24 mouse cellular contexts compared by ENCODE assay signal in genomic region chr8:11600301-11600951, GRCm38 (mm10). TPM values are rescaled to one million over a fixed set of nuclear protein-coding genes. Genes with fewer than 3 reads are reported as not detected.
DNase-seq lines count a peak whose midpoint lies in the region; ATAC-seq and TF ChIP-seq lines count a peak whose summit lies in the region.
"Had no signal": no experiment of that assay in that cellular context is flagged by ENCODE, and none has a peak within 500 bp of the region (broad histone marks: within the 10 kb centered on the region; RNA-seq: fewer than 3 reads in every experiment).

No protein-coding gene starts in this region.

- ATAC-seq in common myeloid progenitor, adult 5-6 weeks (replicated peaks; ENCODE audit: low read depth, poor library complexity, severe bottlenecking): peak; percentile 50
- no peak for ATAC-seq in intestine, embryonic 15.5 days
- ATAC-seq: CD4-positive, CD25-positive, alpha-beta regulatory T cell, adult 4 months; forebrain, embryonic 14.5 days; hindbrain, embryonic 16.5 days; inflammation-experienced regulatory T-cells, adult 6 months had no signal

- H3K4me3 ChIP-seq in kidney, adult 2 months (ENCODE audit: insufficient read depth, low read depth, low read length): no peak overlapping the region
- H3K4me3 ChIP-seq in intestine, embryonic 15.5 days (replicated peaks): no peak overlapping the region
- H3K4me3 ChIP-seq: embryonic facial prominence, embryonic 15.5 days; erythroblast, embryonic 14.5 days; forebrain, embryonic 10.5 days; gastrocnemius, adult 2 months; hindbrain, embryonic 12.5 days had no signal

- no peaks in the 10 kb centered on the region for H3K36me3 ChIP-seq in kidney, adult 2 months (ENCODE audit: control insufficient read depth, insufficient read depth, low read length)
- no peaks in the 10 kb centered on the region for H3K36me3 ChIP-seq in intestine, embryonic 15.5 days
- H3K36me3 ChIP-seq: embryonic facial prominence, embryonic 15.5 days had no signal

- no peak overlapping the region for H3K9ac ChIP-seq in intestine, embryonic 15.5 days
- H3K9ac ChIP-seq: embryonic facial prominence, embryonic 15.5 days; hindbrain, embryonic 12.5 days had no signal

- H3K4me1 ChIP-seq in kidney, adult 2 months (ENCODE audit: control insufficient read depth, insufficient read depth, low read length): no peaks in the 10 kb centered on the region
- no peaks in the 10 kb centered on the region for H3K4me1 ChIP-seq in intestine, embryonic 15.5 days (replicated peaks)
- H3K4me1 ChIP-seq: embryonic facial prominence, embryonic 15.5 days; forebrain, embryonic 10.5 days; hindbrain, embryonic 12.5 days had no signal

- WGBS in kidney, adult 2 months: 86% methylated on average over 5 of the region's 5 CpGs
- 84% methylated on average over 5 of the region's 5 CpGs for WGBS in intestine, embryonic 15.5 days

- H3K27me3 ChIP-seq in kidney, adult 2 months (replicated peaks; ENCODE audit: control insufficient read depth, insufficient read depth, low read length): no peaks in the 10 kb centered on the region
- no peaks in the 10 kb centered on the region for H3K27me3 ChIP-seq in intestine, embryonic 15.5 days (replicated peaks)
- H3K27me3 ChIP-seq: embryonic facial prominence, embryonic 15.5 days; hindbrain, embryonic 12.5 days had no signal

- TF ChIP-seq CTCF in kidney, adult 2 months (conservative IDR thresholded peaks at IDR 0.05; ENCODE audit: insufficient read depth, insufficient read length, low read depth, low read length): no peak

- no peaks in the 10 kb centered on the region for H3K9me3 ChIP-seq in intestine, embryonic 15.5 days
- H3K9me3 ChIP-seq: embryonic facial prominence, embryonic 15.5 days; forebrain, embryonic 10.5 days had no signal

- TF ChIP-seq POLR2A in kidney, adult 2 months (IDR thresholded peaks at IDR 0.05; ENCODE audit: low read depth, low read length): no peak

- peak; percentile 58 for DNase-seq in adrenal gland, adult 8-10 months
- no peak for DNase-seq in adrenal gland, postnatal 4 days (ENCODE audit: low spot score in 2 of 2)
- peak; percentile 11 for DNase-seq in 3T3-L1 (ENCODE audit: low read depth, low spot score)
- DNase-seq in kidney, adult 2 months: no peak
- DNase-seq in cerebellum, adult 8-10 months: no peak
- DNase-seq: B cell, adult 2 months; cerebellum, adult 9-10 months; cerebellum, postnatal 25 days; gastrocnemius, adult 2 months; gastrocnemius, postnatal 25 days; heart, adult 11 months; heart, postnatal 10 days; heart, postnatal 4 days; kidney, adult 11 months had no signal

- no peak overlapping the region for H3K4me2 ChIP-seq in intestine, embryonic 15.5 days (replicated peaks)
- H3K4me2 ChIP-seq: embryonic facial prominence, embryonic 15.5 days; hindbrain, embryonic 12.5 days had no signal

- no peak overlapping the region for H3K27ac ChIP-seq in kidney, adult 2 months (ENCODE audit: insufficient read depth, low read depth, low read length)
- no peak overlapping the region for H3K27ac ChIP-seq in intestine, embryonic 15.5 days
- H3K27ac ChIP-seq: embryonic facial prominence, embryonic 15.5 days; forebrain, embryonic 10.5 days; gastrocnemius, adult 2 months; hindbrain, embryonic 12.5 days had no signal

RNA-seq across cellular contexts. Expression of gene Ankrd10, which starts 35.1 kb away (rescaled TPM):
- total RNA-seq in adrenal gland, adult 8-10 months (2022): 10 to 100 TPM; 50.9 to 93.7 (median 66.6) TPM
- 10 to 100 TPM; 86.5 to 97.9 TPM for total RNA-seq in adrenal gland, postnatal 4 days (2021)
- total RNA-seq in common myeloid progenitor, adult 5-6 weeks (2017): 85.5 and 98.0 TPM in 2 replicates
- 36.9 and 45.3 TPM in 2 replicates for polyA plus RNA-seq in kidney, adult 2 months (2012; rRNA removed)
- 79.1 and 79.9 TPM in 2 replicates for polyA plus RNA-seq in intestine, embryonic 15.5 days (2015; fragmentation: Nextera tagmentation; extraction: Ambion mirVana)

RNA-seq across cellular contexts. Expression of gene Ing1, which starts 45.1 kb away (rescaled TPM):
- total RNA-seq in adrenal gland, adult 8-10 months (2022): 10 to 100 TPM; 34.0 to 42.5 (median 36.9) TPM
- 10 to 100 TPM; 46.7 to 50.0 TPM for total RNA-seq in adrenal gland, postnatal 4 days (2021)
- total RNA-seq in common myeloid progenitor, adult 5-6 weeks (2017): 53.5 and 69.9 TPM in 2 replicates
- 12.0 and 16.3 TPM in 2 replicates for polyA plus RNA-seq in kidney, adult 2 months (2012; rRNA removed)
- 34.2 and 35.0 TPM in 2 replicates for polyA plus RNA-seq in intestine, embryonic 15.5 days (2015; fragmentation: Nextera tagmentation; extraction: Ambion mirVana)

RNA-seq across cellular contexts. Expression of gene Cars2, which starts 49.8 kb away (rescaled TPM):
- total RNA-seq in adrenal gland, adult 8-10 months (2022): 10 to 100 TPM; 35.8 to 54.6 (median 38.9) TPM
- total RNA-seq in adrenal gland, postnatal 4 days (2021): 10 to 100 TPM; 34.4 to 36.2 TPM
- total RNA-seq in common myeloid progenitor, adult 5-6 weeks (2017): 40.0 and 41.7 TPM in 2 replicates
- polyA plus RNA-seq in kidney, adult 2 months (2012; rRNA removed): 50.7 and 56.6 TPM in 2 replicates
- polyA plus RNA-seq in intestine, embryonic 15.5 days (2015; fragmentation: Nextera tagmentation; extraction: Ambion mirVana): 26.2 and 33.1 TPM in 2 replicates

Comparison
In these comparisons a context has a peak if more than half of its experiments do, and no peak if none do; other contexts are left out.
1. DNase-seq: peak in adrenal gland, adult 8-10 months (single experiment) and 3T3-L1 (single experiment); none in adrenal gland, postnatal 4 days (0 of 2), kidney, adult 2 months (single experiment) and cerebellum, adult 8-10 months (single experiment).